Mouse (Mus musculus) Patski (cell line): ENCODE measurements around the gene Rbbp6. TPM values are rescaled to one million over a fixed set of nuclear protein-coding genes. Genes with fewer than 3 reads are reported as not detected.

Experiments used
- ATAC-seq: fragments of 100-300 bp; one replicate; pipeline ENCODE4 v1.8.0; 2021
- CTCF ChIA-PET: fragments of 350-600 bp; sonication (Branson Sonifier 250); formaldehyde crosslinking; loops from one replicate; lab custom pipeline; 2022; ENCODE audit warnings: inconsistent platforms; lab: Charles Lee
- POLR2A ChIA-PET: fragments of 350-600 bp; sonication (Branson Sonifier 250); formaldehyde crosslinking; loops from one replicate; lab custom pipeline; 2022; ENCODE audit warnings: antibody characterized with exemption, inconsistent platforms; lab: Charles Lee
- DNase-seq: peaks from one replicate; pipeline ENCODE4 v3.0.0-alpha.2; 2011; ENCODE audit warnings: low read depth, low spot score
- H3K27me3 ChIP-seq: fragments of 371-371 bp; one replicate; pipeline ENCODE4 v1.5.1; 2021
- CTCF ChIP-seq: fragments of 100-300 bp; IDR thresholded peaks from one replicate; pipeline ENCODE4 v1.5.1; 2021
- in situ Hi-C: fragments of 300-500 bp; cut with MboI; formaldehyde crosslinking; loops from 3 replicates; pipeline ENCODE4 v1.11.1; 2018; ENCODE audit warnings: low pct_unique_long_range_greater_than_20kb, mixed read lengths
- polyA plus RNA-seq: library from polyadenylated mRNA; unstranded; gene quantifications from one replicate; pipeline ENCODE4 v1.2.3, GENCODE M21; 2021

Rbbp6 gene
- polyA plus RNA-seq = 46.4 TPM

- POLR2A ChIA-PET = no interaction called here
- in situ Hi-C loops = no loop called here
- peaks cover 9% of the 10 kb centered on the region for H3K27me3 ChIP-seq
- DNase-seq = no peak
- CTCF ChIA-PET = interaction anchor here (0.9 to 2.2 kb wide), 3 partner anchors 10 to 28 kb away, joined by 3 to 11 read pairs (median 3); no protein-coding TSS in a partner anchor
- no peak for TF ChIP-seq CTCF
- ATAC-seq = no peak
These were observed at the start of gene Rbbp6 for GRCm38 (mm10) chr7:122965386-122965785. Gene Rbbp6 (plus strand): TSS chr7:122965686.

GRCm38 (mm10) chr7:122919728-122920582, 45.5 kb upstream of the Rbbp6 start:
- ATAC-seq = no peak
- CTCF ChIA-PET = interaction anchor here (0.8 to 1.6 kb wide), 4 partner anchors 10 to 454 kb away, joined by 3 to 7 read pairs (median 3); no protein-coding TSS in a partner anchor

GRCm38 (mm10) chr7:122921537-122921936, 43.9 kb upstream of the Rbbp6 start:
- DNase-seq (no peak), ATAC-seq (no peak)
- ChIA-PET CTCF (interaction anchor here (1.5 kb wide), 1 partner anchor 453 kb away, joined by 3 read pairs; no protein-coding TSS in a partner anchor), POLR2A (no interaction called here)
- in situ Hi-C loops = loop anchor here (5.0 to 25.0 kb wide), 2 partner anchors 459 to 684 kb away; no protein-coding TSS in a partner anchor
- TF ChIP-seq CTCF = peak; percentile 51
- no peaks in the 10 kb centered on the region for H3K27me3 ChIP-seq

More at GRCm38 (mm10) chr7:122919728-122920582, 45.5 kb upstream of the Rbbp6 start:
- POLR2A ChIA-PET = no interaction called here
- no peaks in the 10 kb centered on the region for H3K27me3 ChIP-seq
- peak; percentile 68 for TF ChIP-seq CTCF
- in situ Hi-C loops = loop anchor here (5.0 to 25.0 kb wide), 2 partner anchors 458 to 683 kb away; no protein-coding TSS in a partner anchor
- DNase-seq = peak; percentile 7

- DNase-seq (no peak), ATAC-seq (no peak)
- in situ Hi-C loops = loop anchor here (5.0 to 25.0 kb wide), 2 partner anchors 462 to 687 kb away; no protein-coding TSS in a partner anchor
- TF ChIP-seq CTCF = no peak
- H3K27me3 ChIP-seq = no peaks in the 10 kb centered on the region
- ChIA-PET POLR2A (no interaction called here), CTCF (interaction anchor here (1.1 to 1.7 kb wide), 2 partner anchors 453 to 458 kb away, joined by 3 to 4 read pairs; no protein-coding TSS in a partner anchor)
These were observed 41.2 kb upstream of the Rbbp6 start for GRCm38 (mm10) chr7:122924256-122924655.

GRCm38 (mm10) chr7:122930494-122930893, 35.0 kb upstream of the Rbbp6 start:
- CTCF ChIA-PET = interaction anchor here (1.2 to 1.3 kb wide), 2 partner anchors 10 to 15 kb away, joined by 3 to 5 read pairs; no protein-coding TSS in a partner anchor
- in situ Hi-C loops = no loop called here

GRCm38 (mm10) chr7:122932171-122932570, 33.3 kb upstream of the Rbbp6 start:
- ATAC-seq (no peak), DNase-seq (no peak)
- CTCF ChIA-PET = no interaction called here
- in situ Hi-C loops = no loop called here
- POLR2A ChIA-PET = no interaction called here
- peaks cover under 1% of the 10 kb centered on the region for H3K27me3 ChIP-seq
- no peak for TF ChIP-seq CTCF

More at GRCm38 (mm10) chr7:122930494-122930893, 35.0 kb upstream of the Rbbp6 start:
- no peak for TF ChIP-seq CTCF
- POLR2A ChIA-PET = no interaction called here
- H3K27me3 ChIP-seq = no peaks in the 10 kb centered on the region
- DNase-seq = no peak
- ATAC-seq = no peak

- in situ Hi-C loops = no loop called here
- CTCF ChIA-PET = interaction anchor here (1.2 to 1.8 kb wide), 2 partner anchors 9 to 29 kb away, joined by 3 to 4 read pairs; partner anchors contain the start of gene Rbbp6
- ATAC-seq = no peak
- POLR2A ChIA-PET = interaction anchor here (0.6 kb wide), 1 partner anchor 226 kb away, joined by 3 read pairs; no protein-coding TSS in a partner anchor
- peaks cover 5% of the 10 kb centered on the region for H3K27me3 ChIP-seq
- DNase-seq = no peak
- TF ChIP-seq CTCF = peak; percentile 24
These were observed 28.9 kb upstream of the Rbbp6 start for GRCm38 (mm10) chr7:122936626-122937025.

- POLR2A ChIA-PET = no interaction called here
- in situ Hi-C loops = no loop called here
These were observed 27.3 kb upstream of the Rbbp6 start for GRCm38 (mm10) chr7:122938197-122938596.

GRCm38 (mm10) chr7:122939181-122939580, 26.3 kb upstream of the Rbbp6 start:
- CTCF ChIA-PET = no interaction called here
- peaks cover 5% of the 10 kb centered on the region for H3K27me3 ChIP-seq
- no peak for ATAC-seq
- TF ChIP-seq CTCF = no peak
- no peak for DNase-seq
- in situ Hi-C loops = no loop called here
- POLR2A ChIA-PET = no interaction called here

More at GRCm38 (mm10) chr7:122938197-122938596, 27.3 kb upstream of the Rbbp6 start:
- ATAC-seq = no peak
- CTCF ChIA-PET = no interaction called here
- TF ChIP-seq CTCF = no peak
- DNase-seq = no peak
- peaks cover 5% of the 10 kb centered on the region for H3K27me3 ChIP-seq

- in situ Hi-C loops = loop anchor here (10.0 kb wide), 1 partner anchor 524 kb away; the partner anchor contains the start of gene Aqp8
- no peak for DNase-seq
- no peak for ATAC-seq
- ChIA-PET POLR2A (no interaction called here), CTCF (interaction anchor here (1.0 kb wide), 1 partner anchor 9 kb away, joined by 3 read pairs; no protein-coding TSS in a partner anchor)
- H3K27me3 ChIP-seq = peaks cover 5% of the 10 kb centered on the region
- no peak for TF ChIP-seq CTCF
These were observed 25.0 kb upstream of the Rbbp6 start for GRCm38 (mm10) chr7:122940371-122941075.
